Mouse (Mus musculus) testis, adult 2 months (tissue): ENCODE results near the gene Olfr463.

Source experiments
- CTCF ChIP-seq: fragments of 200-500 bp; IDR thresholded peaks from 2 replicates; pipeline ENCODE4 v1.5.1; 2012; ENCODE audit warnings: low read depth, mild to moderate bottlenecking, inconsistent platforms, low read length, moderate library complexity; ENCODE audit not compliant: control insufficient read depth, insufficient read depth, insufficient replicate concordance
- POLR2A ChIP-seq: fragments of 200-500 bp; IDR thresholded peaks from 2 replicates; pipeline ENCODE4 v1.6.1; 2012; ENCODE audit warnings: low read depth, mild to moderate bottlenecking, inconsistent platforms, low read length, moderate library complexity; ENCODE audit not compliant: control insufficient read depth

- TF ChIP-seq POLR2A, result no peak
- no peak for TF ChIP-seq CTCF
Observed at GRCm38 (mm10) chr11:87884856-87885255, 12.3 kb downstream of the Olfr463 start.
